Mouse (Mus musculus) heart, embryonic 11.5 days (tissue): ENCODE measurements around the gene Scfd1. TPM values are rescaled to one million over a fixed set of nuclear protein-coding genes. Genes with fewer than 3 reads are reported as not detected.

ENCODE experiments used
- ATAC-seq: fragments of 200-750 bp; cut with Nextera tagmentation; replicated peaks from 2 replicates; pipeline ENCODE4 v1.8.0; 2017; ENCODE audit warnings: moderate library complexity; ENCODE audit not compliant: insufficient number of reproducible peaks, low FRiP score, low TSS enrichment
- H3K27ac ChIP-seq: fragments of 300-500 bp; sonication (generic); 2 replicates; pipeline ENCODE4 v1.5.1; 2014; ENCODE audit warnings: mild to moderate bottlenecking, low read depth, low read length
- H3K27me3 ChIP-seq: fragments of 300-500 bp; sonication (generic); 2 replicates; pipeline ENCODE4 v1.6.1; 2014; ENCODE audit warnings: mild to moderate bottlenecking, low read length, mixed read lengths; ENCODE audit not compliant: control insufficient read depth, insufficient read depth
- H3K36me3 ChIP-seq: fragments of 300-500 bp; sonication (generic); 2 replicates; pipeline ENCODE4 v1.6.1; 2014; ENCODE audit warnings: mild to moderate bottlenecking, low read length, moderate library complexity, mixed read lengths; ENCODE audit not compliant: control insufficient read depth, insufficient read depth
- H3K4me1 ChIP-seq: fragments of 300-500 bp; sonication (generic); 2 replicates; pipeline ENCODE4 v1.6.1; 2014; ENCODE audit warnings: low read length; ENCODE audit not compliant: control insufficient read depth, insufficient read depth
- H3K4me2 ChIP-seq: fragments of 300-500 bp; sonication (generic); 2 replicates; pipeline ENCODE4 v1.6.1; 2014; ENCODE audit warnings: mild to moderate bottlenecking, moderate library complexity
- H3K4me3 ChIP-seq: fragments of 300-500 bp; sonication (generic); 2 replicates; pipeline ENCODE4 v1.5.1; 2014; ENCODE audit warnings: low read depth, low read length
- H3K9ac ChIP-seq: fragments of 300-500 bp; sonication (generic); 2 replicates; pipeline ENCODE4 v1.6.1; 2014; ENCODE audit warnings: mild to moderate bottlenecking, low read depth, low read length, moderate library complexity
- H3K9me3 ChIP-seq: fragments of 300-500 bp; sonication (generic); replicated peaks from 2 replicates; pipeline ENCODE4 v1.6.1; 2016; ENCODE audit warnings: low read length; ENCODE audit not compliant: control insufficient read depth
- WGBS: fragments of 180-500 bp; shearing (Covaris S2); extraction: QIAGEN DNeasy Blood & Tissue Kit; methylation state at CpG from one replicate; pipeline ENCODE4 v1.1.7; 2014; ENCODE audit not compliant: insufficient replicate concordance; 5-methylcytosine and 5-hydroxymethylcytosine counted together
- polyA plus RNA-seq: library from polyadenylated mRNA; unstranded; fragments of >200 nt; fragmentation: Nextera tagmentation; extraction: Ambion mirVana; gene quantifications from 2 replicates; pipeline ENCODE4 v1.2.1, GENCODE M21; 2014

Gene Scfd1
- polyA plus RNA-seq: 75.1 and 76.4 TPM in 2 replicates

DNA sequence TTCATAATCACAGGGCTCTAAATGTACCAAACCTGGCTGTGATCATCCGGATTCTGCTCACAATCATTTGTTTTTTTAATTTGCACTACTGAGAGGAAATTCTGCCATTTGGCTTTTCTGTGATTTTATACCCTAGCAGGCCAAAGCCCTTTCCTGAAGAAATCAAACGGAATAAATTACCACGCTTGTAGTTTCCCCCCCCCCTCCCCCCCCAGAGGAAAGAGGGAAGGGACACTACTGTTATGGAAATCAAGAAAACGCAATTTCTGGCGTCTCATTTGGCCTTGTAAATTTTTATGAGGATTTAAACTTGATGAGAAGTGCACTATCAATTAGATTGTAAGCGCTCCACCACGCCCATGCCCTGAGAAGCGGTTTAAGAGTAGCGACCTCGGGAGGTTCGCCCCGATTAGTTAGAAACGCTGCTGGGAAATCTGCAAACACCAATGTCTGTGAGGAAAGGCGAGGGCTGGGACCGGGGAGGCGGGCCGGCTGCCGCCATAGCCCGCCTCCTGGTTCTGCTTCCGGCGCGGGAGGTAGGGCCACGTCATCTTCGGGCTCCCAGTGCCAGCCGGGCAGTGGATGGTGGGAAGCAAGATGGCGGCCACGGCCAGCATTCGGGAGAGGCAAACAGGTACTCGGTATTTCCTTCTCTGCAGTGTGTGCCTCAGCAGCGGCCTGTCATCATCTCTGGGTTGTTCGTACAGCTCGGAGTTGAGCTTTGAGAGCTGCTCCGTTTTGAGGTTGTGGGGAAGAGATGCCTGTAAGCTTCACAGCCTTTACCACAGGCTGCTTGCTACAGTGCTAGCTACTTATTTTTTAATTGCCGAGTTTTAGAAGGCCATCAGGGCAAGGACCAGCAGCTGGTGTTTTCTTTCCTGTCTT, at the start of gene Scfd1:
Gene Scfd1 (plus strand): TSS at position 508 of the 885 bp plus-strand sequence.
- ATAC-seq: peak; percentile 98
- no peaks in the 10 kb centered on the region for H3K9me3 ChIP-seq
- H3K4me3 ChIP-seq: peak within 1 kb of the TSS; percentile 63
- H3K9ac ChIP-seq: peak within 1 kb of the TSS; percentile 89
- H3K4me2 ChIP-seq: peak within 1 kb of the TSS; percentile 72
- H3K27ac ChIP-seq: peak within 1 kb of the TSS; percentile 84
- under 1% methylated on average over 34 of the region's 34 CpGs for WGBS
- peaks cover 12% of the 10 kb centered on the region for H3K36me3 ChIP-seq
- H3K4me1 ChIP-seq: no peaks in the 10 kb centered on the region
- no peaks in the 10 kb centered on the region for H3K27me3 ChIP-seq

DNA sequence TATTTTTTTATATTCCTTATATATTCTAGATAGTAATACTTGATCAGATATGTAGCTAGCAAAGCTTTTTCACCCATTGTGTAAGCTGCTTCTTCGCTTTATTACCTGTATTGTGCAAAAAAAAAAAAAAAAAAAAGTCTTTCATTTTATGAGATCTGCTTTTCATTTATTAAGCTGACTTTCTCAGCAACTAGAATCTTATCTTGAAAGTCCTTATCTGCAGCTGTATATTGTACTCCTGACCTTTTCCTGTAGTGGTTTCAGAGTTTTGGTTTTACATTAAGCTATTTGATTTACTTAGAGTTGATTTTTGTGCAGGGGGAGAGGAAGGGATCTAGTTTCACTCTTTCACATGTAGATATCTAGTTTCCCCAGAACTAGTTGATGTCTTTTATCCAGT, 40.3 kb upstream of the Scfd1 start:
- H3K9me3 ChIP-seq: no peaks in the 10 kb centered on the region
- ATAC-seq: no peak
- H3K4me2 ChIP-seq: no peak overlapping the region
- no peak overlapping the region for H3K27ac ChIP-seq
- no peak overlapping the region for H3K9ac ChIP-seq
- 95% methylated on average over 1 of the region's 1 CpGs for WGBS
- no peak overlapping the region for H3K4me3 ChIP-seq
- no peaks in the 10 kb centered on the region for H3K4me1 ChIP-seq
- H3K36me3 ChIP-seq: no peaks in the 10 kb centered on the region
- no peaks in the 10 kb centered on the region for H3K27me3 ChIP-seq

DNA sequence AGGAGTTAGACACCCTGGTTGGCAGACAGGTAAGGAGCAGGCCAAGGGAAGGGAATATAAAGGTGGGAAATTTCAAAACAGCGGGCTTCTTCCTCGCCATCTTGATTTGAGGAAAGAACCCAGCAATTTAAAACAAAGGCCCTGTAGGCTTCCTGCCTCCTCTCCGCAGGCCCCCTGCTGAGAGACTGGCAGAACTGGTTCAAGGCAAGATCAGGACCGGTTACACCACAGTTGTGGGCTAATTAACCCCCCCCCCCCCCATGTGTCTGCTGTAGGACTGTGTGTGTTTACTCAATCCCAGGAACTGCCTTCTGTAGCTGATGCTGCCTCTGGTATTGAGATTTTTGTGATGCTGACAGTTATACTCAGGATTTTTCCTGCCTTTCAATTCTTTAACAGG, 31.2 kb upstream of the Scfd1 start:
- Histone ChIP-seq H3K4me2 (no peak overlapping the region), H3K9me3 (no peaks in the 10 kb centered on the region), H3K27me3 (no peaks in the 10 kb centered on the region), H3K36me3 (no peaks in the 10 kb centered on the region), H3K9ac (no peak overlapping the region), H3K4me1 (no peaks in the 10 kb centered on the region), H3K27ac (no peak overlapping the region), H3K4me3 (no peak overlapping the region)
- 52% methylated on average over 4 of the region's 4 CpGs for WGBS
- ATAC-seq: no peak

DNA sequence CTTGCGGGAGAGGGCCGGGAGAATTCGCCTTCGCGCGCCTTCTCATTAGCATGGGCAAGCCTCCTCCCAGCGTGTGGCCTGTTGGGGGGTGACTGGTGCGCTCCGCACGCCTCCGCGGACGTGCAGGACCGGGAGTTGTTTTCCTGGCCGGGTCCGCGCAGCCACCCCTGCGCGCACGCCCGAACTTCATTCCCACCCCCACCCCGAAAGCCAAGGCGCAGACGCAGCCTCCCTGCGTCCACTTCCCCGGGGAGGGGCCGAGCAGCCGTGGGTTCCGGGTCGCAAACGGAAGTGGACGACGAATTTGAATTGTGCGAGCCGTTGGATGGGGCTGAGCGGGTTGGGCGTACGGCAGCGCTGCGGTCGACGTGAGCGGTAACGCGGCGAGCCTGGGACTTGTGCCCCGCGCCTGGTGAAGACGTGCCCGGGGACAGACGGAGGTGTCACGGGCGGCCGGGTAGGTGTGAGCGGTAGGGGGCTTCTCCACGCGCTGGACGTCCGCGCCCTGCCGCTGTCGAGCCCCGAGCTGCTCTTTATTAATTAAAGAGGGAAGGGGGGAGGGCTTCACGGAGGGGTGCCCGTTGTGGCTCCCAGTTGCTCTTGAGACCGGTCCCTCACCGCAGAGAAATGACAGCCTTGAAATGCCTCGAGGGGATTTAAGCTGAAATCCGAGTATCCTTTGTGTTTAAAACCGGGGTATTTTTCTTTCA, 29.2 kb upstream of the Scfd1 start, which contains the start of gene G2e3:
Gene G2e3 (plus strand): TSS at position 74 of the 710 bp plus-strand sequence.
- H3K9me3 ChIP-seq: no peaks in the 10 kb centered on the region
- H3K27ac ChIP-seq: peak within 1 kb of the TSS; percentile 94
- peak; percentile 93 for ATAC-seq
- peak within 1 kb of the TSS; percentile 93 for H3K9ac ChIP-seq
- peak within 1 kb of the TSS; percentile 81 for H3K4me2 ChIP-seq
- peak within 1 kb of the TSS; percentile 92 for H3K4me3 ChIP-seq
- H3K4me1 ChIP-seq: no peaks in the 10 kb centered on the region
- peaks cover 5% of the 10 kb centered on the region; the same call in 1 of the 2 replicates for H3K36me3 ChIP-seq
- under 1% methylated on average over 70 of the region's 70 CpGs for WGBS
- H3K27me3 ChIP-seq: no peaks in the 10 kb centered on the region

DNA sequence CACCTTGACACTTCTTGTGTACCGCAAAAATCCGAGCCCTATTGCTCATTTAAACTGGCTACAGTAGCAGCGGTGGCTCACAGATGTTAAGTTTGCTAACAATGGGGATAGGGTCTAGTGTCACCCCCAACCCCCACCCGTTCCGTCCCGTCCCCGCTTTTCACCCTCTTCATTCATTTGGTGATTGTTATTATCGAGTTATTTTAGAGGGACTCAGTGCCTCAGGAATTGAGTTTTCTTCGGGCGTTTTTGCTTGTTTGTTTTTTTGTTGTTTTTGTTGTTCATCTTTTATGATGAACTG, 28.7 kb upstream of the Scfd1 start:
- H3K4me3 ChIP-seq: peak overlapping the region; percentile 92
- ATAC-seq: no peak

DNA sequence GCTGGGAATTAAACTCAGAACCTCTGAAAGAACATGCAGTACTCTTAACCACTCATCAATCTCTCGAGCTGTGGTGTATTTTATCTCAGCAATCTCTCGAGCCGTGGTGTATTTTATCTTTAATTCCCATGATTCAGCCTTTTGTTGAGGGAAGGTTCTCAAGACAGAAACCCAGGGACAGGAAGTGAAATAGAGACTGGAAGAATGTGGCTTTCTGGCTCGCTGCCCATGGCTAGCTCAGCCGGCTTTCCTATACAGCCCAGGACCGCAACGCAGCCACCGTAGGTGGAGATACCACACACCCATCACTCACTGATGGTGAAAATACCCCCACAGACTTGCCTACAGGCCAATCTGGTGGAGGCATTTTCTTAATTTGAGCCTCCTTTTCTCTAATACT, 22.0 kb upstream of the Scfd1 start:
- Histone ChIP-seq H3K4me2 (no peak overlapping the region), H3K27me3 (no peaks in the 10 kb centered on the region), H3K36me3 (peaks cover 11% of the 10 kb centered on the region), H3K4me3 (no peak overlapping the region), H3K9me3 (no peaks in the 10 kb centered on the region), H3K9ac (no peak overlapping the region), H3K4me1 (no peaks in the 10 kb centered on the region), H3K27ac (no peak overlapping the region)
- 66% methylated on average over 8 of the region's 8 CpGs for WGBS
- ATAC-seq: no peak

More for the DNA sequence above, 28.7 kb upstream of the Scfd1 start:
- H3K4me1 ChIP-seq: no peaks in the 10 kb centered on the region
- peak overlapping the region; percentile 94 for H3K27ac ChIP-seq
- WGBS: under 1% methylated on average over 10 of the region's 10 CpGs
- peak overlapping the region; percentile 93 for H3K9ac ChIP-seq
- H3K4me2 ChIP-seq: peak overlapping the region; percentile 81
- H3K9me3 ChIP-seq: no peaks in the 10 kb centered on the region
- peaks cover 5% of the 10 kb centered on the region; the same call in 1 of the 2 replicates for H3K36me3 ChIP-seq
- no peaks in the 10 kb centered on the region for H3K27me3 ChIP-seq

DNA sequence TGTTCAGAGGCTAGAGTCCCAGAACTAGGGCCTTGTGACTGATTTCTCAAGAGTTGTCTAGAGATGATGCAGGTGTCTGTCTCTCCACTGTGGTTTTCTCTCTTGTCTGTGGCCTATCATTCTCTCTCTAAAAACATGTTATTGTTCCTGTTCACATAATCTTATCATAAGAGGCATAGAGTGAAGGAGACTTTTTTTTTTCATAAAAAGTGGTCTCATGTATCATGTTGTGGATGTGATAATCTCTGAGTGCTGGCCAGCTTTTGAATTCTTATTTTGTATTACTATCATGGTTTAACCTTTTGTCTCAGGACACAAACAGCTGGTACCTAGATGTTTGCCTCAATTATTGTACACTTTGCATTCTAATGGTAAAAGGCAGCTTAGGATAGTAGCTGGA, 16.0 kb upstream of the Scfd1 start:
- no peak overlapping the region for H3K9ac ChIP-seq
- H3K4me2 ChIP-seq: no peak overlapping the region
- no peak overlapping the region for H3K4me3 ChIP-seq
- H3K27ac ChIP-seq: no peak overlapping the region
- H3K9me3 ChIP-seq: no peaks in the 10 kb centered on the region
- no peaks in the 10 kb centered on the region for H3K27me3 ChIP-seq
- H3K4me1 ChIP-seq: no peaks in the 10 kb centered on the region
- peaks cover 12% of the 10 kb centered on the region for H3K36me3 ChIP-seq
- ATAC-seq: no peak

DNA sequence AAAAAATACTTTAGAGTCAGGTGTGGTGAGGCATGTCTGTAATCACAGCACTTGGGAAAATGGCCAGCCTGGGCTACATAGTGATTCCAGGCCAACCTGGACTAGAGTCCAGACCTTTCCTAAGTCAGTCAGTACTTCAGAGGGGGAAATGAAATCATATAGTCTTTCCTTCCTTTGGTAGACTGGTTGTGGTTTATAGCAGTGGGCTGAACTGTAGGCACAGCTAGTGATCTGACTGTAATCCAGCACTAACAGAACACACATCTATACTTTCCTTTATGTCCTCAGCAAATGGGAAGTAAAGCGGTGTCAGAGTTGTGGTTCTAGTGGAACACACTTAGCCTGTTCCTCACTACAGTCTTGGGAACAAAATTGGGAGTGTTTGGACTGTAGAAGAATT, 14.4 kb upstream of the Scfd1 start:
- no peaks in the 10 kb centered on the region for H3K4me1 ChIP-seq
- no peak overlapping the region for H3K4me3 ChIP-seq
- H3K9me3 ChIP-seq: no peaks in the 10 kb centered on the region
- H3K9ac ChIP-seq: no peak overlapping the region
- H3K27ac ChIP-seq: no peak overlapping the region
- H3K27me3 ChIP-seq: no peaks in the 10 kb centered on the region
- WGBS: 100% methylated on average over 1 of the region's 1 CpGs
- H3K4me2 ChIP-seq: no peak overlapping the region
- peaks cover 15% of the 10 kb centered on the region for H3K36me3 ChIP-seq
- ATAC-seq: no peak
